Mouse (Mus musculus) megakaryocyte, embryonic 14.5 days (primary cell): ENCODE data around the gene Mccc1. TPM values are rescaled to one million over a fixed set of nuclear protein-coding genes. Genes with fewer than 3 reads are reported as not detected.

ENCODE experiments used
- H3K27me3 ChIP-seq: replicated peaks from 2 replicates; pipeline ENCODE3; 2012; ENCODE audit warnings: inconsistent platforms
- H3K36me3 ChIP-seq: replicated peaks from 2 replicates; pipeline ENCODE3; 2012; ENCODE audit warnings: low read length, inconsistent platforms, mixed read lengths
- H3K4me1 ChIP-seq: 2 replicates; pipeline ENCODE4 v1.6.1; 2012; ENCODE audit warnings: inconsistent platforms
- H3K4me3 ChIP-seq: replicated peaks from 2 replicates; pipeline ENCODE3; 2012; ENCODE audit warnings: moderate library complexity, mild to moderate bottlenecking, inconsistent platforms
- H3K9me3 ChIP-seq: 2 replicates; pipeline ENCODE4 v1.6.1; 2012; ENCODE audit warnings: inconsistent platforms
- FLI1 ChIP-seq: IDR thresholded peaks from 2 replicates; pipeline ENCODE4 v1.6.1; 2012; ENCODE audit warnings: low read length, inconsistent platforms, mixed read lengths
- GATA1 ChIP-seq: IDR thresholded peaks from 3 replicates; pipeline ENCODE4 v1.6.1; 2012; ENCODE audit warnings: mixed read lengths, low read length, inconsistent platforms, borderline replicate concordance
- polyA plus RNA-seq: library from polyadenylated mRNA; stranded (reverse); fragments of >175 nt; gene quantifications from 2 replicates; pipeline ENCODE4 v1.2.3, GENCODE M21; 2012; ENCODE audit warnings: low replicate concordance; ENCODE audit not compliant: insufficient read depth

The Mccc1 gene
- 0.82 TPM in 1 of 2 replicates, not detected in the other for polyA plus RNA-seq

GRCm38 (mm10) chr3:36000275-36001239 is at the start of gene Mccc1:
Gene Mccc1 (minus strand): TSS chr3:36000678.
- H3K4me1 ChIP-seq = peaks cover 13% of the 10 kb centered on the region; the same call in 1 of the 2 replicates
- TF ChIP-seq GATA1 = no peak
- TF ChIP-seq FLI1 = no peak
- no peaks in the 10 kb centered on the region for H3K9me3 ChIP-seq
- H3K36me3 ChIP-seq = peaks cover 9% of the 10 kb centered on the region
- no peaks in the 10 kb centered on the region for H3K27me3 ChIP-seq
- peak within 1 kb of the TSS; percentile 97 for H3K4me3 ChIP-seq

GRCm38 (mm10) chr3:36049106-36049505 is 48.6 kb upstream of the Mccc1 start:
- Histone ChIP-seq H3K9me3 (no peaks in the 10 kb centered on the region; the same call in 1 of the 2 replicates), H3K4me3 (no peak overlapping the region), H3K36me3 (no peaks in the 10 kb centered on the region), H3K4me1 (no peaks in the 10 kb centered on the region), H3K27me3 (peaks cover under 1% of the 10 kb centered on the region)
- no peak for TF ChIP-seq GATA1
- no peak for TF ChIP-seq FLI1

GRCm38 (mm10) chr3:36045086-36045485 is 44.6 kb upstream of the Mccc1 start:
- Histone ChIP-seq H3K4me3 (no peak overlapping the region), H3K9me3 (no peaks in the 10 kb centered on the region; the same call in 1 of the 2 replicates), H3K4me1 (no peaks in the 10 kb centered on the region), H3K27me3 (peaks cover 7% of the 10 kb centered on the region), H3K36me3 (no peaks in the 10 kb centered on the region)
- no peak for TF ChIP-seq FLI1
- TF ChIP-seq GATA1 = no peak

- H3K4me3 ChIP-seq = no peak overlapping the region
- TF ChIP-seq FLI1 (no peak), GATA1 (no peak)
- peaks cover 7% of the 10 kb centered on the region for H3K27me3 ChIP-seq
- no peaks in the 10 kb centered on the region for H3K4me1 ChIP-seq
- no peaks in the 10 kb centered on the region for H3K36me3 ChIP-seq
- no peaks in the 10 kb centered on the region; the same call in 1 of the 2 replicates for H3K9me3 ChIP-seq
Observed at GRCm38 (mm10) chr3:36044520-36044919, 44.0 kb upstream of the Mccc1 start.

- TF ChIP-seq GATA1 (no peak), FLI1 (no peak)
- Histone ChIP-seq H3K9me3 (no peaks in the 10 kb centered on the region), H3K36me3 (no peaks in the 10 kb centered on the region)
Observed at GRCm38 (mm10) chr3:36031740-36032510, 31.4 kb upstream of the Mccc1 start.

GRCm38 (mm10) chr3:36029993-36030392 is 29.5 kb upstream of the Mccc1 start:
- H3K4me3 ChIP-seq = no peak overlapping the region
- H3K9me3 ChIP-seq = no peaks in the 10 kb centered on the region

More at GRCm38 (mm10) chr3:36031740-36032510, 31.4 kb upstream of the Mccc1 start:
- no peak overlapping the region for H3K4me3 ChIP-seq
- H3K4me1 ChIP-seq = peaks cover 20% of the 10 kb centered on the region
- peaks cover 2% of the 10 kb centered on the region for H3K27me3 ChIP-seq

GRCm38 (mm10) chr3:36025732-36026131 is 25.3 kb upstream of the Mccc1 start:
- peaks cover 7% of the 10 kb centered on the region for H3K4me1 ChIP-seq
- H3K9me3 ChIP-seq = no peaks in the 10 kb centered on the region
- H3K4me3 ChIP-seq = no peak overlapping the region
- no peaks in the 10 kb centered on the region for H3K27me3 ChIP-seq
- H3K36me3 ChIP-seq = no peaks in the 10 kb centered on the region
- TF ChIP-seq FLI1 (no peak), GATA1 (no peak)

More at GRCm38 (mm10) chr3:36029993-36030392, 29.5 kb upstream of the Mccc1 start:
- Histone ChIP-seq H3K4me1 (peaks cover 20% of the 10 kb centered on the region), H3K36me3 (no peaks in the 10 kb centered on the region), H3K27me3 (peaks cover 2% of the 10 kb centered on the region)
- no peak for TF ChIP-seq FLI1
- no peak for TF ChIP-seq GATA1

GRCm38 (mm10) chr3:36011239-36011638 is 10.8 kb upstream of the Mccc1 start:
- no peaks in the 10 kb centered on the region for H3K4me1 ChIP-seq
- H3K36me3 ChIP-seq = no peaks in the 10 kb centered on the region
- no peak overlapping the region for H3K4me3 ChIP-seq
- peaks cover 9% of the 10 kb centered on the region; the same call in 1 of the 2 replicates for H3K9me3 ChIP-seq
- peaks cover 1% of the 10 kb centered on the region for H3K27me3 ChIP-seq
- TF ChIP-seq FLI1 (no peak), GATA1 (no peak)

GRCm38 (mm10) chr3:36008411-36009154 is 8.1 kb upstream of the Mccc1 start:
- TF ChIP-seq FLI1 (no peak), GATA1 (no peak)
- Histone ChIP-seq H3K4me1 (no peaks in the 10 kb centered on the region), H3K27me3 (peaks cover 1% of the 10 kb centered on the region), H3K4me3 (no peak overlapping the region), H3K36me3 (no peaks in the 10 kb centered on the region), H3K9me3 (peaks cover 9% of the 10 kb centered on the region; the same call in 1 of the 2 replicates)
